Mouse (Mus musculus): Measurements from ENCODE around the gene Slc2a8.

The Slc2a8 gene

GRCm38 (mm10) chr2:32971235-32971634 is 10.6 kb downstream of the Slc2a8 start:
- no peak for DNase-seq (ENCODE audit: low spot score)

DNA sequence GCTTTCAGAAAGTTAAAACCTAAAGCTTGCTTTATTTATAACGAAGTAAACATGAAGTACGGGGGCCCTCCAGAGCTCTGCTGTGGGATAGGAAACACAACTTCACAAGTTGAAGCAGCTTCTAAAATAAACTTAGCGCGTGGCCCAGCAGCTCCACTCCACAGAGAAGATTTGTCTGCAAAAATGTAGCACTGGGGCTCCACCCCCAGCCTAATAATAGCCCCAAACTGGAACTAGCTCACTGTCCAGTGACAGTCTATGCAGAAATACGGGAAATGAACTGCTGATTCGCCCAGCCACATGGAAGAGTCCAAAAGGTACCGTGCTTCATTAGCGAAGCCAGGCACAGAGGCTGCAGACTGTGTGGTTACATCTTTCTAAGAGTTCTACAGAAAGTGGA is 12.6 kb downstream of the Slc2a8 start:
- DNase-seq (ENCODE audit: low spot score) = no peak

DNA sequence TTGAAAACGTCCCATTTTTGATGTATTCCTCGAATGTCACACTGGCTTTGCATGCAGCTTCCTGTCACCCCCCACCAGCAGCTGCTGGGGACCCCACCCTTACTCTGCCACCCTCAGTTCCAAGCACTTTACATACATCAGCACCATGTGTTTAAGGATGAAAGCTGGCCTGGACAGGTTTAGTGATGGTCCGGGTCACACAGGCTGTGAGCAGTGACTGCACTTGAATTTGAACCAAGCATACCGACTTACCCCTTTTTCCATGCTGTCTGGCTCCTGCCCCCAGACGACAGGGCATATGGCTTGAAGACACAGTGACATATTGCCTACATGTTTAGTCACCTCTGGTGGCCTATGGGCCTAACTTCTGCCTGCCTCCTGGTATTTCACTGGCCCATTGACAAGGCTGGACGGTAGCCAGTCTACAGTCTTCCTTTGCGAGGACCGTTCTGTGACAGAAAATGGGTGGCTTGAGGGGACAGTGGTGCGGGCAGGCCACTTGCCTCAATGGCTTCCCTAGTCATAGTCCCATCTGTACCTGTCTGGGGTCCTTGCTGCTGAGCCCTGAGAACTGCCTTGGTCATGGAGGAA is 13.8 kb downstream of the Slc2a8 start:
- DNase-seq (ENCODE audit: low spot score) = no peak

DNA sequence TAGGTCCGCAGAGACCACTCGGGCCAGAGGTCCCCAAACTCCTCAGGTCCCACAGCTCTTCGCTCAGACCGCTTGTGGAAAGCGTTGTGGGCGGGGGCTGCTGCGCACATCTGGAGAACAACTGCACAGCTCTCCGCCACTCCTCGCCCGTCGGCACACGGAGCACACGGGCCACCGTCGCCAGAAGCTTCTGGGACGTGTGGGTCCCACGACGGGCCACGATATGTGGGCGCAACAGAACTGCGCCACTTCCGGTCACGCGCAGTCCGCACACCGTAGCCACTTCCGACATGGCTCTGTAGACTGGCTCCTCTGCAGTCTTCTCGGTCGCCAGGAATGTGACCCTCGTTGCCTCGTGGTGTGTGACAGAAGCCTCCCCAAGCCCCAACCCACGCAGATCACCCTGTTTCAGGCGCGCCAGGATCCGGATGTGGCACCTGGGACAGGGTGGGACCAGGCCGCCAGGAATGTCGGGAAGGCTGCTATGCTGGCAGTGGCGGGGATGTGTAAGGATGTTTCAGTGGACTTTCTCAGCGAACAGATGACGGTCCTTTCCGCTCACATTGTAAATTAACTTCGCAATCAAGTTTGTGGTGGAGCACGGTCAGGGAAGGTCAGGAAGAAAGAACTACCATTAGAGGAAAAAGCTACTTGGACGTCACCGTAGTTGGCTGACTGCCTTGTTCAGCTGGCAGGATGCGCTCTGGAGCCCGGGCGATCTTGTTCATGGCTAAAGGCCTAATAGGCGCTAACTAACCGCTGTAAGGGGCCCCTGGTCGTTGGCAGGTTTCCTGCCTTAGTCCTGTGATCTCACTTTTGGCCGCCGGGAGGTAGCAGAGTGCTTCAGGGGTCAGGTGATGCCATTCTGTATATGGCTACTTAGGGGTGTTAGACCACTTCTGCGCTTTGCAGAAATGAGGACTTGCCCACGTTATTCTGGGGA is 14.9 kb downstream of the Slc2a8 start:
- DNase-seq (ENCODE audit: low spot score) = peak; percentile 95

GRCm38 (mm10) chr2:32966184-32966688 is 15.6 kb downstream of the Slc2a8 start:
- no peak for DNase-seq (ENCODE audit: low spot score)

DNA sequence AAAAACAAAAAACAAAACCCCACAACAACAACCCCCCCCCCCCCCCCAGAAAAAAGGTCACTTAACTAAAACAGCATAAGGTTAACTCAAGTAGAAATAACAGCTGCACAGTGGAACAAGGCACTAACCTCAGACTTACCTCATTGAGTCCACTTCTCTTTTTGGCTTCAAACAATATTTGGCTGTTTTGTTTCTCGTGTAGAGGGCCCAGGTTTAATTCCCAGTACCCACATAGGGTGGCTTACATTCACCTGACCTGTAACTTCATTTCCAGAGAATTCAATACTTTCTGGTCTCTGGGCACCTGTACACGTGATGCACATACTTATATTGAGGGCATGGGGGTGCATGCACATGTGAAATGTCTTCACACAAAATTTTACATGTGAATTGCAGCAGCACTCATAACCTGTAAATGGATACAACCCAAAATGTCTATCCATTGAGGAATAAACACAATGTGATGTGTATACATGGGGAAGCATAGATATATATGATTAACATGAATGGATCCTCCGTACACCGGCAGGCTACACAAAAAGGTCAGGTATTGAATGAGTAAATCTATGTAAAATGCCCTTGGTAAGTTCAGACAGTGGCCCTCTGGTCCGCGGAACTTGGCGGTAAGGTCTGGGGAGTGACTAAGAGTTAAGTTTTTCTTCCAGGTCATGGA is 16.2 kb downstream of the Slc2a8 start:
- peak; percentile 27 for DNase-seq (ENCODE audit: low spot score)

GRCm38 (mm10) chr2:32964659-32965457 is 17.0 kb downstream of the Slc2a8 start:
- DNase-seq (ENCODE audit: low spot score) = peak; percentile 27

GRCm38 (mm10) chr2:32963981-32964380 is 17.9 kb downstream of the Slc2a8 start:
- no peak for DNase-seq (ENCODE audit: low spot score)

DNA sequence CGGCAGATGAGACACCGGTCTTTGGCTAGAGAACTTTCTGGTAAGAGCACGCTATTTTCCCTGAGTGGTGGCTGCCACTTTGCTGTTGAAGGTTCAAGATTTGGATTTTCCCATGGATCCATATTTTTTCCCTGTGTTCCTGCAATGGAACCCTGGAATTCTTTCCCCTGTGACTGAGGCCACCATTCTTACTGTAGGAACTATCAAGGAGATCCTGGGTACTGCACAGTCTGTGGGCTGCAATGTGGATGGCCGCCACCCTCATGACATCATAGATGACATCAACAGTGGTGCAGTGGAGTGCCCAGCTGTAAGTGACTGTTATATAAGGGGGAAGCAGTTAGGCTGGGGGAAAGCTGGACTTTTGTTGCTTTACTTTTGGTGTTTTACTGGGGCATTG is 18.3 kb downstream of the Slc2a8 start:
- no peak for DNase-seq (ENCODE audit: low spot score)

DNA sequence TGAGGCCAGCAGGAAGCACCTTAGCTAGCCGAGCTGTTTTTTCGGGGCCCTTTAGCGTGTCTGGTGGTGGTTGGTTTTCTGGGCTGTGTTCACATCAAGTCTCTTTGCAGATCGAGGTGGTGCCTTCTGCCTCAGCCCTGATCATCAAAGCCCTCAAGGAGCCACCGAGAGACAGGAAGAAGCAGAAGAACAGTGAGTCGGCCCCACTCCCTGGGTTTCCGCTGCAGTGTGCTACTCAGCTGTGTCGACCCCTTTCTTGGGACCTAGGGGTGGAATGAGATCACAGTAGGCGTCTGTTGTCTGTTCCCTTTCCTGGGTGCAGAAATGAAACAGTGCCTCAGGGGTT is 19.0 kb downstream of the Slc2a8 start:
- DNase-seq (ENCODE audit: low spot score) = no peak

DNA sequence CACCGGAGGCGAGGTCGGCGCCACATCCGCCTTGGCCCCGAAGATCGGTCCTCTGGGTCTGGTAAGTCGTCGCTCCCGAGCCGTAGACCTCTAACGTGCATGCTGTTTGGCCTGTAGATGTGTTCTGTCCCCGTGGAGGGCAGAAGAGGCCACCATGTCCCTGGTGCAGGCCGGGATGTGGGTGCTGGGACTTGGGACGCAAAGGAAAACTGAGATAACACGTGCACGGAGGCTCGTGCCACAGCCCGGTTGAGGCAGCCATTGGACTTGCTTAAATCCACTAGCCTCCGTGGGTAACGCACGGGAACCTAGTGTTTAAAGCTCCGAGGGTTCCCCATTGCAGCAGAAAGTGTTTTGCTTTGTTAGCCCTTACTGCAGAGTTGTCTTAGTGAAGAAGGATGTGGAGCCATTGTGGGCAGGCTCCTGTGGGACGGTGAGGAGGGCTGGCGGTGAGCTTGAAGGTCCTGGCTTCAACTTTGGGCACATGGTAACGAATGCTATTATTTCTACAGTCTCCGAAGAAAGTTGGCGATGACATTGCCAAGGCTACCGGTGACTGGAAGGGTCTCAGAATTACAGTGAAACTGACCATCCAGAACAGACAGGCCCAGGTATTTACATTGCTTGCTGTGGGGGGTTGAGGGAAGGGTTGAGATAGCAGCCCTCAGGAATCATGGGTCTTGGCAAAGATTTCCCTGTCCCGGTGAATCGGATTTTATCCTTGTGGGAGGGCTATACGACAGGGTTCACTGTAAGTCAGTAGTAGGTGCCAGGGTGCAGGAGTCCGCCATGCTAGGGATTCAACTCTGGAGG is 19.6 kb downstream of the Slc2a8 start:
- peak; percentile 49 for DNase-seq (ENCODE audit: low spot score)

DNA sequence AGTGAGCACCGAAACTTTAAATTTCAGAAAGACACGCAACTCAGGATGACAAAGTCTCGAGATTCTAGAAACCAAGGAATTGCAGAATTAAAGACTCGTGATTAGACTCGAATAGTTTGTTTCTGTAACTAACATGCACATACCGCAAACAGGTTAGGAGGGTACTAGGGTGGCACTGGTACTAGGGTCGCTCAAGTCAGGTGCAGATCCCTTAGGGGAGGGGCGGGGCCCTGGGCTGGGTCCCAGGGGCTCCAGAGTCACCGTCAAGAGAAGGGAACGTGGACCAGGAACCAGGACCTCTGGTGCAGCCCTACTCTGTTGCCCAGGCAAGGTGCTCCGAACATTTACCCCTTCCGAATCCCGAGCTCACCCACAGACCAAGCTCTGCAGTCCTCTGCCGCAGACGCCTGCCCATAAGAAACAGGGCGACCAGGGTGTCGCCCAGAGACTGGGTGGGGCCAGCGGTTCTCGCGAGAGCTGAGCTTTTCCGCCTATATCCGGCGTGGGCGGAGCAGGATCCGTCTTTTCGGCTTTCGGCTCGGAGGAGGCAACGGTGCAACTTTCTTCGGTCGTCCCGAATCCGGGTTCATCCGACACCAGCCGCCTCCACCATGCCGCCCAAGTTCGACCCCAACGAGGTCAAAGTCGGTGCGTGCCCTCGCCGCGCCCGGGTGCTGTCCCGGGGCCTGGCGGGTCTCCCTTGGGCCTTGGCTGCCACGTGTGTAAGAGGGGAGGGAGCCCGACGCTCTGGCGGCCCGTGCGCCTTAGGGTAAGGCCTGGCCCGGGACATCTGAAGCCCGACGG is 20.5 kb downstream of the Slc2a8 start, which contains the start of the genes Rpl12 and Lrsam1:
TSS of gene Rpl12 (plus strand) at position 368 of the 804 bp plus-strand sequence.
TSS of gene Lrsam1 (minus strand) at position 423 of the 804 bp plus-strand sequence.
- peak; percentile 95 for DNase-seq (ENCODE audit: low spot score)

GRCm38 (mm10) chr2:32960273-32960672 is 21.6 kb downstream of the Slc2a8 start:
- DNase-seq (ENCODE audit: low spot score) = no peak

- DNase-seq (ENCODE audit: low spot score) = no peak
Measured at GRCm38 (mm10) chr2:32957344-32957743, 24.5 kb downstream of the Slc2a8 start.

GRCm38 (mm10) chr2:32954581-32954980 is 27.3 kb downstream of the Slc2a8 start:
- no peak for DNase-seq (ENCODE audit: low spot score)

DNA sequence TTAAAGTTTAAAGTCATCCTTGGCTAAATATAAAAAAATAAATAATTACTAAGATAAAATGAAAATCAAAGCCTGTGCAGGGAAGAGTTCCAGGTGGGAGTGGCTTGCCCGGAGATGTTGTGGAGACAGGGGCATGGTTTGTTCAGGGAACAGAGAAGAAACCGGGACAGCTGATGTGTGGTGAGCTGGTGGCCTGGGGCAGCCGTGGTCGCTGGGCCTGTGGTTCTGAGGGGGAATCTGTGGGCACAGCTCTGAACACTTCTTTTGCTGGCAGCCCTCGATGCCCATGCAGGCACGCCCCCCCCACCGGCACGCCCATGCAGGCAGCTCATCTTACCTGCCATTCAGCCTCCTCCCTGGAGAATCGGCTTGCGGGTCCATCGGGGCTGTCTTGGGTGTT is 34.4 kb downstream of the Slc2a8 start:
- DNase-seq (ENCODE audit: low spot score) = no peak

DNA sequence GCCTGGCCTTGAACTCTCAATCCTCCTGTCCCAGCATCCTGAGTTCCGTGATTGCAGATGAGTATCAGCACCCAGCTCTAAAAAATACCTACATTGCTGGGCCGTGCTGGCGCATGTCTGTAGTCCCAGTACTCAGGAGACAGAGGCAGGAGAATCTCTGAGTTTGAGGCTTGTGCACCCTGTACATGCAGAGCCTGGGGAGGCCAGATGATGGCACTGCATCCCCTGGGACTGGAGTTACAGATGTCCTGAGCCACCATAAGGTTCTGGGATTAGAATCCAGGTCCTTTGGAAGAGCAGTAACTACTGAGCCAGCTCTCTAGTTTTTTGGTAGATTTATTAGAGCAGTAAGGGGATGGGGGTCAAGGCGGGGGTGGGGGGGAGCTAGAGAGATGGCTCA is 41.4 kb downstream of the Slc2a8 start:
- DNase-seq (ENCODE audit: low spot score) = no peak

DNA sequence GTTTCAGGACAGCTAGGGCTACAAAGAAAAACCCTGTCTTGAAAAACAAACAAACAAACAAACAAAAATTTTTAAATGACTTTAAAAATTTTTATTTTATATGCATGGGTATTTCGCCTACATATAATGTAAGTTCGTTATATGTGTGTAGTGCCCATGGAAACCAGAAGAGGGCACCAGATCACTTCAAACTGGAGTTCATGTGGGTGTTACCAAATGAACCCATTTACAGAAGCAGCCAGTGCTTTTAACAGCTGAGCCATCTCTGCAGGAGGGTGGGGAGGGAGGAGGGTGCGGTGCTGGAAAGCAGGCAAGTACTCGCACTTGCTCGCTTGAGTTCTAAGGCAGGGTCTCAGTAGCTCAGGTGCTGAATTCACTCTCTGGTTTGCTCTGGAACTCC is 42.5 kb downstream of the Slc2a8 start:
- DNase-seq (ENCODE audit: low spot score) = peak; percentile 63

- DNase-seq (ENCODE audit: low spot score) = no peak
Measured at GRCm38 (mm10) chr2:32938741-32939140, 43.1 kb downstream of the Slc2a8 start.

DNA sequence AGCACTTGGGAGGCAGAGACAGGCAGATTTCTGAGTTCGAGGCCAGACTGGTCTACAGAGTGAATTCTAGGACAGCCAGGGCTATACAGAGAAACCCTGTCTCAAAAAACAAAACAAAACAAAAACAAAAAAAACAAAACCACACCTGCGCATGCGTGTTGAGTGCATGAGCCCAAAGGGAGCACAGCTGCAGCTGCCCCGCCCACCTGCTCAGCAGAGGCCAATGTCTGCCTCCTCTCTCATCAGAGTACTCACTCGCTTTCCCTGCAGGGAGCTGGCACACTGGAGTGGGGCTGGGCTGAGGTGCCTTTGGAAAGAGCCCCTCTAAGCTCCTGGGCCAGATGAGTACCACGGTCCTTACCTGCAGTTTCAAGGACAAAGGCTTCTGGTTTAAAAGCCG is 50.2 kb downstream of the Slc2a8 start:
- DNase-seq (ENCODE audit: low spot score) = no peak
